Mouse (Mus musculus) MEL (cell line): ENCODE measurements around the gene Cspg4.

Source experiments
- CHD2 ChIP-seq: IDR thresholded peaks from 2 replicates; pipeline ENCODE4 v1.6.1; 2011; ENCODE audit warnings: low read length, improper control_type of control experiment
- CTCF ChIP-seq, 3 experiments: IDR thresholded peaks in 2 of 3; conservative IDR thresholded peaks in 1 of 3; 2 replicates each; pipeline ENCODE4 v1.5.1; 2011 to 2012; ENCODE audit warnings: low read length in 3 of 3, low read depth in 2 of 3, mild to moderate bottlenecking in 2 of 3, improper control_type of control experiment in 1 of 3, inconsistent platforms in 1 of 3, mixed read lengths in 1 of 3, moderate library complexity in 1 of 3; ENCODE audit not compliant: control insufficient read depth in 1 of 3, insufficient read depth in 1 of 3, poor library complexity in 1 of 3, severe bottlenecking in 1 of 3
- EP300 ChIP-seq, 2 experiments: IDR thresholded peaks; 2 replicates each; pipeline ENCODE4 v1.6.1; 2011; ENCODE audit warnings: improper control_type of control experiment in 2 of 2, low read length in 2 of 2, low read depth in 1 of 2, mild to moderate bottlenecking in 1 of 2
- ETS1 ChIP-seq: IDR thresholded peaks from 2 replicates; pipeline ENCODE4 v1.6.1; 2012; ENCODE audit warnings: low read depth, mild to moderate bottlenecking, inconsistent platforms, low read length, improper control_type of control experiment, moderate library complexity
- MAFK ChIP-seq: IDR thresholded peaks from 2 replicates; pipeline ENCODE4 v1.6.1; 2011; ENCODE audit warnings: low read depth, mild to moderate bottlenecking, low read length, improper control_type of control experiment, borderline replicate concordance
- MXI1 ChIP-seq: IDR thresholded peaks from 2 replicates; pipeline ENCODE4 v1.6.1; 2011; ENCODE audit warnings: mild to moderate bottlenecking, low read depth, low read length, improper control_type of control experiment
- MYC ChIP-seq: IDR thresholded peaks from 2 replicates; pipeline ENCODE4 v1.6.1; 2011; ENCODE audit warnings: low read depth, mild to moderate bottlenecking, low read length, improper control_type of control experiment, moderate library complexity
- POLR2A ChIP-seq, 2 experiments: IDR thresholded peaks; 2 replicates each; pipeline ENCODE4 v1.6.1; 2011 to 2012; ENCODE audit warnings: low read length in 2 of 2, mild to moderate bottlenecking in 2 of 2, control low read depth in 1 of 2, improper control_type of control experiment in 1 of 2, low read depth in 1 of 2, moderate library complexity in 1 of 2; ENCODE audit not compliant: control insufficient read depth in 1 of 2, insufficient read depth in 1 of 2, poor library complexity in 1 of 2
- POLR2AphosphoS5 ChIP-seq: IDR thresholded peaks from 2 replicates; pipeline ENCODE4 v1.6.1; 2012; ENCODE audit warnings: low read depth, borderline replicate concordance, mild to moderate bottlenecking, inconsistent platforms, low read length, moderate library complexity, mixed read lengths
- SMC3 ChIP-seq: IDR thresholded peaks from 2 replicates; pipeline ENCODE4 v1.6.1; 2011; ENCODE audit warnings: low read depth, low read length, improper control_type of control experiment
- UBTF ChIP-seq: IDR thresholded peaks from 2 replicates; pipeline ENCODE4 v1.6.1; 2012; ENCODE audit warnings: low read depth, mild to moderate bottlenecking, inconsistent platforms, low read length, improper control_type of control experiment, moderate library complexity, borderline replicate concordance; ENCODE audit not compliant: insufficient read depth
- USF1 ChIP-seq: IDR thresholded peaks from 2 replicates; pipeline ENCODE4 v1.6.1; 2014; ENCODE audit warnings: low read depth, mild to moderate bottlenecking, inconsistent platforms, low read length, improper control_type of control experiment, moderate library complexity
- USF2 ChIP-seq, 2 experiments: IDR thresholded peaks; 2 replicates each; pipeline ENCODE4 v1.6.1; 2011 to 2012; ENCODE audit warnings: improper control_type of control experiment in 2 of 2, low read length in 2 of 2, borderline replicate concordance in 1 of 2, inconsistent platforms in 1 of 2, low read depth in 1 of 2, mild to moderate bottlenecking in 1 of 2; ENCODE audit not compliant: insufficient read depth in 1 of 2
- ZMIZ1 ChIP-seq: IDR thresholded peaks from 2 replicates; pipeline ENCODE4 v1.6.1; 2012; ENCODE audit warnings: low read depth, mild to moderate bottlenecking, inconsistent platforms, low read length, improper control_type of control experiment, moderate library complexity

GRCm38 (mm10) chr9:56880790-56881189 lies 16.0 kb downstream of the Cspg4 start:
- TF ChIP-seq ZMIZ1 (no peak), CTCF (IDR thresholded peaks at IDR 0.05 in 2 of 3, conservative IDR thresholded peaks at IDR 0.05 in 1 of 3; ENCODE audit: control insufficient read depth in 1 of 3, insufficient read depth in 1 of 3, low read depth in 2 of 3, low read length in 3 of 3, poor library complexity in 1 of 3, severe bottlenecking in 1 of 3) (no peak), SMC3 (no peak), USF1 (no peak), UBTF (no peak), EP300 (IDR thresholded peaks at IDR 0.05; ENCODE audit: low read depth in 1 of 2, low read length in 2 of 2) (no peak), MYC (no peak), MXI1 (no peak), POLR2A (IDR thresholded peaks at IDR 0.05; ENCODE audit: control insufficient read depth in 1 of 2, insufficient read depth in 1 of 2, low read depth in 1 of 2, low read length in 2 of 2, poor library complexity in 1 of 2) (no peak), POLR2AphosphoS5 (no peak), MAFK (no peak), CHD2 (no peak), ETS1 (no peak), USF2 (IDR thresholded peaks at IDR 0.05; ENCODE audit: borderline replicate concordance in 1 of 2, insufficient read depth in 1 of 2, low read depth in 1 of 2, low read length in 2 of 2) (no peak)
